Mouse (Mus musculus) lung, adult 2 months (tissue): ENCODE results near the gene Cfap58. TPM values are rescaled to one million over a fixed set of nuclear protein-coding genes. Genes with fewer than 3 reads are reported as not detected.

Experiments
- DNase-seq: peaks from one replicate; pipeline ENCODE4 v3.0.0; 2022
- H3K4me1 ChIP-seq: fragments of 200-500 bp; 2 replicates; pipeline ENCODE4 v1.6.1; 2011; ENCODE audit warnings: low read length; ENCODE audit not compliant: control insufficient read depth, insufficient read depth
- H3K4me3 ChIP-seq: fragments of 200-500 bp; replicated peaks from 2 replicates; pipeline ENCODE3; 2011; ENCODE audit warnings: low read depth, mild to moderate bottlenecking, control low read depth, low read length; ENCODE audit errors: extremely low read depth
- CTCF ChIP-seq: fragments of 200-500 bp; IDR thresholded peaks from 2 replicates; pipeline ENCODE4 v1.5.1; 2011; ENCODE audit warnings: mild to moderate bottlenecking, low read length, control low read depth; ENCODE audit not compliant: insufficient read depth
- POLR2A ChIP-seq: fragments of 200-500 bp; IDR thresholded peaks from 2 replicates; pipeline ENCODE4 v1.6.1; 2011; ENCODE audit warnings: low read depth, mild to moderate bottlenecking, control low read depth, low read length, borderline replicate concordance; ENCODE audit errors: extremely low read depth
- WGBS: fragments of 180-500 bp; shearing (Covaris S2); methylation state at CpG from one replicate; pipeline ENCODE4 v1.1.7; 2018; 5-methylcytosine and 5-hydroxymethylcytosine counted together
- polyA plus RNA-seq: library from polyadenylated mRNA; depleted of rRNA; stranded (reverse); fragments of >200 nt; gene quantifications from 2 replicates; pipeline ENCODE4 v1.2.3, GENCODE M21; 2012; rRNA removed

Gene Cfap58
- polyA plus RNA-seq, 1 experiment: 0.92 TPM

- TF ChIP-seq POLR2A: no peak
- no peak for TF ChIP-seq CTCF
- Histone ChIP-seq H3K4me1 (no peaks in the 10 kb centered on the region), H3K4me3 (no peak overlapping the region)
- DNase-seq: no peak
- 19% methylated on average over 2 of the region's 2 CpGs for WGBS
Observed at GRCm38 (mm10) chr19:48026882-48027281, 89.4 kb downstream of the Cfap58 start.

DNA sequence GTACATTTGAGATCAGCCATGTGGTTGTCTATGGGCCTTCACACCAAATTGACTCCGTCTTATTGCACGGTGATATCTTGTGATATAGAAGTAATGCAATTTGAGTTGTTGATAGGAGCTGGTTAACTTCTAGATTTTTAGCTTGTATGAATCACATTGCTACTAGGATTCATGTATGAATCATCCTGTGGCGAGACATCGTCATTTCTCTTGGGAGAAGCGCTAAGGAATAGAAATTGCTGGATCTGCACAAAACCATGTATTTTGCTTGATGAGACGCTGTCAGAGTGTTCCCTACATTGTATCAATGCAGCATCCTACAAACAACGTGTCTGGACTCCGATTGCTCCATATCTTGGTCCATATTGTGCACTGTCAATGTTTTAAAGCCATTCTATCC lies 102.1 kb downstream of the Cfap58 start:
- TF ChIP-seq CTCF (no peak), POLR2A (no peak)
- WGBS: 83% methylated on average over 8 of the region's 8 CpGs
- H3K4me1 ChIP-seq: no peaks in the 10 kb centered on the region
- DNase-seq: no peak
- H3K4me3 ChIP-seq: no peak overlapping the region

- 86% methylated on average over 7 of the region's 7 CpGs for WGBS
- no peak overlapping the region for H3K4me3 ChIP-seq
- H3K4me1 ChIP-seq: no peaks in the 10 kb centered on the region
- no peak for TF ChIP-seq CTCF
- TF ChIP-seq POLR2A: no peak
- DNase-seq: no peak
Observed at GRCm38 (mm10) chr19:48047315-48047714, 109.8 kb downstream of the Cfap58 start.

- no peak overlapping the region for H3K4me3 ChIP-seq
- DNase-seq: no peak
- TF ChIP-seq CTCF: no peak
- no peak for TF ChIP-seq POLR2A
- H3K4me1 ChIP-seq: no peaks in the 10 kb centered on the region
- 49% methylated on average over 3 of the region's 3 CpGs for WGBS
Observed at GRCm38 (mm10) chr19:48049361-48049760, 111.9 kb downstream of the Cfap58 start.

DNA sequence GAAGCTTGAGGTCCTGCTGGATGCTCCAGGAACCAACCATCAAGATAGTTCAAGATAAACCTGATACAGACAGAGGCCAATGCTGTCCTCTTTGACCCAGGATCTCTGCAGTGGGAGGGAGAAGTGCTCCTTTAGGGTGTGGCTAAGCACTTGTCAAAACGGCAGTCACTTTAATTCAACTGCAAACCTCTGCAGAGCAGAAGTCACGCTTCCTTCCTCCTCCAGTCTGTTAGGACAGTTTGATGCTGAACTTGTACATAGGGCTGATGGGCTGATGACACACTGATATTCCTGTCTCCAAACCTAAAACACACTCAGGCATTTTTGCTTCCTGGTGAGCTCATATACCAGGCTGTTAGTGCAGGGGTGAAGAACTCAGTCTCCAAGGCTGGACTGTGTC lies 125.8 kb downstream of the Cfap58 start:
- WGBS: 20% methylated on average over 2 of the region's 2 CpGs
- no peak for DNase-seq
- TF ChIP-seq CTCF: no peak
- no peak for TF ChIP-seq POLR2A
- H3K4me3 ChIP-seq: no peak overlapping the region
- H3K4me1 ChIP-seq: no peaks in the 10 kb centered on the region

DNA sequence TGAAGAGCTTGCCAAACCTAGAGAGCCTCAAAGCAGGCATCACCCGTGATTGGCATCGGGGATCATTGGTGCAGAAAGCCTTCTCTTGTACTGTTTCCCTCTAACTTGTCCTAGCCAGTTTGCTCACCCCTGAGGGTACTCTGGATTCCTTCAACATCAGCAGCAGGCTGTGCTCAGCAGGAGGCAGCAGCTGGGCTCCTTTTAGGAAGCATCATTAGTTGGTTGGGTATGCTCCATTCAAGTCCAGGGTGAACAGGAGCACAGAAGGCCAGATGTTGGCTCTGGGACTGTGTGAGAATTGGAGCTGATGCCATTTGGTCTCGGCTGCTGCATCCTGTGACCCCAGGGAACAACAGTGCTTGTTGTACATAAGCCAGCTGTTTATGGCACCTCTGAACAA lies 142.2 kb downstream of the Cfap58 start:
- Histone ChIP-seq H3K4me1 (no peaks in the 10 kb centered on the region), H3K4me3 (no peak overlapping the region)
- DNase-seq: no peak
- no peak for TF ChIP-seq POLR2A
- no peak for TF ChIP-seq CTCF
- WGBS: 52% methylated on average over 3 of the region's 3 CpGs

DNA sequence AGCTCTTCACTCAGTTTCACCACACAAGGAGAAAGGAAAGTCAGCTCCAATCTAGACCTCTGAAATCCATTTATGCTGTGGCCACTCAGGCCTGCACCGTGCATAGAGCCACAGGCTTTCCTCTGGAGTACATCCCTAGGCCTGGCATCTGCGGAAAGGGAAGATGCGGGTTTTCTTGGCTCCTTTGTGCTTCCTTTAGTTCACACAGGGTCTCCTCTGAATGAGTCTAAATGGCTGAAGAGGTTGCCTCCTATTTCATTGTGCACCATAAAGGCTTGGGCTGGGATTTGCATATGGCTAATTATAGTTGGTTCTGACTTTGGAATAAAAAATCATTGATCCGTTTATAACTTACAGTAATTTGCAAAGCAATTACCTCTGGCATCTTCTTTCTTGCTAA lies 144.0 kb downstream of the Cfap58 start:
- Histone ChIP-seq H3K4me3 (no peak overlapping the region), H3K4me1 (no peaks in the 10 kb centered on the region)
- WGBS: 92% methylated on average over 4 of the region's 4 CpGs
- TF ChIP-seq CTCF (no peak), POLR2A (no peak)
- DNase-seq: no peak

Other genes with a start within 250 kb of the Cfap58 start
- gene Col17a1, start 245.6 kb upstream of the Cfap58 start, polyA plus RNA-seq: 8.7 and 20.2 TPM in 2 replicates
- gene Sfr1, start 206.0 kb upstream of the Cfap58 start, polyA plus RNA-seq: 47.8 and 56.4 TPM in 2 replicates
- 101 and 155 TPM in 2 replicates for gene Gsto1, start 82.7 kb upstream of the Cfap58 start, polyA plus RNA-seq
- 1.1 and 1.5 TPM in 2 replicates for gene Gsto2, start 72.1 kb upstream of the Cfap58 start, polyA plus RNA-seq
- 7.0 and 7.1 TPM in 2 replicates for gene Cfap43, start 18.4 kb upstream of the Cfap58 start, polyA plus RNA-seq
- gene Itprip, start 18.4 kb upstream of the Cfap58 start, polyA plus RNA-seq: 17.8 and 22.0 TPM in 2 replicates